Mouse (Mus musculus): ENCODE measurements around the gene Vmn1r111. TPM values are rescaled to one million over a fixed set of nuclear protein-coding genes. Genes with fewer than 3 reads are reported as not detected.
"Not testable (repeated sequence)": the region's sequence is repeated elsewhere in the genome, so short reads cannot be mapped to it uniquely, and the experiment has no call there.

The Vmn1r111 gene
- not detected for total RNA-seq (2021)

DNA sequence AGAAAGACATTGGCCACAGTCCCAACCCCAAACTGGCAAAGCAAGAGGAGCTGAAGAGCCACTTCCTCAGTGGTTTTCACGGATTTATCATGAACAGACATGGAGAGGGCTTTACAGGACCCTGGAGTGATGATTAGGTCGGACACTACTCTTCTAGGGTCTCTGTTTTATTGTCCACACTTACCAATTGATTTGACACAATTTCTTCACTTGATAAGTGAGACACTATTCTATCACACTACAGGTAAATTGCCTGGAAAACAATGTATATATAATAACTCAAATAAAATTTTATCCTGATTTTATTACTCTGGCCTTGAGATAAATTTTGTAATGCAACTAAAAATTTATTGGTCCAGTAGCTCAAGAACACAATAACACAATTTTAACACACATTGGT is at the start of gene Vmn1r111:
TSS of gene Vmn1r111 (minus strand) at position 101 of the 400 bp plus-strand sequence.
- DNase-seq (ENCODE audit: low spot score in 2 of 2); intact Hi-C loops (cut with DNase I): not testable (repeated sequence)

DNA sequence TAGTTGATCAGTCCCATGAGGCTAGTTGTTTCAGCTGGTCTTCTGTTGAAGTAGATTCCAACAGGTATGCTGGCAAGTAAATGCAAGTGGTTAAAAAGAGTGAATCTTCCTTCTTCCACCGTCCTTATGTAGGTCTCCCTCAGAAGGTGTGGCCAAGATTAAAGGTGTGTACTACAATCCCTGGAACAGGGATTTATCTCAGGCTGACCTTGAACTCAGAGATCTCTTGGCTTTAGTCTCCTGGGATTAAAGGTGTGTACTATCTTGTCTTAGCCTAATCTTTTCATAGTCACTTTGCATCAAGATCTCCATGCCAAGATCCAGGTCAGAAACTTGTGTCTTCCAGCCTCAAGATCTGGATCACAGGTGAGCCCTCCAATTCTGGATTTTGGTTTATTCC is 27.5 kb upstream of the Vmn1r111 start, which contains the start of gene Gm10668:
TSS of gene Gm10668 (minus strand) at position 101 of the 400 bp plus-strand sequence.
- DNase-seq (ENCODE audit: low spot score in 2 of 2); intact Hi-C loops (cut with DNase I): not testable (repeated sequence)

DNA sequence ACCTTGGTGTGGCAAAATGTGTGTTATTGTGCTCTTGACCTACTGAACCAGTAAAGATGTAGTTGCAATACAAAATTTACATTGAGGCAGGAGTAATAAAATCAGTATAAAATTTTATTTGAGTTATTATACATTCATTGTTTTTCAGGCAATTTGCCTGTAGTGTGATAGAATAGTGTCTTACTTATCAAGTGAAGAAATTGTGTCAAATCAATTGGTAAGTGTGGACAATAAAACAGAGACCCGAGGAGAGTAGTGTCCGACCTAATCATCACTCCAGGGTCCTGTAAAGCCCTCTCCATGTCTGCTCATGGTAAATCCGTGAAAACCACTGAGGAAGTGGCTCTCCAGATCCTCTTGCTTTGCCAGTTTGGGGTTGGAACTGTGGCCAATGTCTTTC is 34.4 kb downstream of the Vmn1r111 start, which contains the start of gene Vmn1r107:
TSS of gene Vmn1r107 (plus strand) at position 301 of the 400 bp plus-strand sequence.
- intact Hi-C loops (cut with DNase I); DNase-seq (ENCODE audit: low spot score in 2 of 2): not testable (repeated sequence)

Other genes starting within 250 kb of the Vmn1r111 start
- gene Gm10670, start 228.3 kb downstream of the Vmn1r111 start, total RNA-seq (2021) = not detected
- gene Vmn1r103, start 192.7 kb downstream of the Vmn1r111 start, total RNA-seq (2021) = not detected
- not detected for gene Vmn1r104, start 169.4 kb downstream of the Vmn1r111 start, total RNA-seq (2021)
- not detected for gene Gm5726, start 157.5 kb downstream of the Vmn1r111 start, total RNA-seq (2021)
- gene Gm4141, start 127.0 kb downstream of the Vmn1r111 start, total RNA-seq (2021) = not detected
- gene Gm4513, start 104.2 kb downstream of the Vmn1r111 start, total RNA-seq (2021) = not detected
- not detected for gene Vmn1r107, start 34.3 kb downstream of the Vmn1r111 start, total RNA-seq (2021)
- gene Gm10668, start 27.4 kb upstream of the Vmn1r111 start, total RNA-seq (2021) = not detected
- not detected for gene Vmn1r112, start 68.0 kb upstream of the Vmn1r111 start, total RNA-seq (2021)
- not detected for gene Vmn1r113, start 84.1 kb upstream of the Vmn1r111 start, total RNA-seq (2021)
- not detected for gene Vmn1r114, start 109.0 kb upstream of the Vmn1r111 start, total RNA-seq (2021)
- gene Vmn1r115, start 141.8 kb upstream of the Vmn1r111 start, total RNA-seq (2021) = not detected
- gene Vmn1r116, start 169.0 kb upstream of the Vmn1r111 start, total RNA-seq (2021) = not detected
- gene Vmn1r117, start 180.9 kb upstream of the Vmn1r111 start, total RNA-seq (2021) = not detected
- not detected for gene Vmn1r118, start 209.1 kb upstream of the Vmn1r111 start, total RNA-seq (2021)

Measured in left cerebral cortex, postnatal 25 days (tissue).